Mouse (Mus musculus): ENCODE results near the gene Pik3c2b.

- TF ChIP-seq CTCF (IDR thresholded peaks at IDR 0.05; ENCODE audit: borderline replicate concordance, extremely low read depth, insufficient read depth, insufficient read length): no peak
- no peak for TF ChIP-seq POLR2A (IDR thresholded peaks at IDR 0.05; ENCODE audit: borderline replicate concordance, extremely low read depth, insufficient read depth, insufficient read length, poor library complexity, severe bottlenecking)
These were observed at the start of gene Pik3c2b for GRCm38 (mm10) chr1:133045011-133045860.
